Mouse (Mus musculus) midbrain, postnatal 0 days (tissue): ENCODE measurements around the gene Vrk3. TPM values are rescaled to one million over a fixed set of nuclear protein-coding genes. Genes with fewer than 3 reads are reported as not detected.

ENCODE experiments used
- ATAC-seq: fragments of 200-750 bp; cut with Nextera tagmentation; 2 replicates; pipeline ENCODE4 v1.8.0; 2017; ENCODE audit warnings: moderate number of reproducible peaks, mild to moderate bottlenecking, moderate TSS enrichment, moderate library complexity; ENCODE audit not compliant: low FRiP score
- DNase-seq: peaks from one replicate; pipeline ENCODE4 v3.0.0-alpha.2; 2015; ENCODE audit warnings: low spot score
- H3K27ac ChIP-seq: fragments of 300-500 bp; sonication (generic); 2 replicates; pipeline ENCODE4 v1.5.1; 2014; ENCODE audit warnings: low read depth, mild to moderate bottlenecking, low read length, mixed read lengths
- H3K27me3 ChIP-seq: fragments of 300-500 bp; sonication (generic); 2 replicates; pipeline ENCODE4 v1.6.1; 2014; ENCODE audit warnings: low read length, control low read depth, mixed read lengths; ENCODE audit not compliant: insufficient read depth
- H3K36me3 ChIP-seq: fragments of 300-500 bp; sonication (generic); 2 replicates; pipeline ENCODE4 v1.6.1; 2014; ENCODE audit warnings: low read length, control low read depth, mixed read lengths; ENCODE audit not compliant: insufficient read depth
- H3K4me1 ChIP-seq: fragments of 300-500 bp; sonication (generic); 2 replicates; pipeline ENCODE4 v1.6.1; 2014; ENCODE audit warnings: mild to moderate bottlenecking, control low read depth, antibody characterized with exemption, low read length, mixed read lengths; ENCODE audit not compliant: insufficient read depth
- H3K4me2 ChIP-seq: fragments of 300-500 bp; sonication (generic); 2 replicates; pipeline ENCODE4 v1.6.1; 2014; ENCODE audit warnings: low read depth, mild to moderate bottlenecking, low read length, mixed read lengths; ENCODE audit not compliant: poor library complexity, severe bottlenecking
- H3K4me3 ChIP-seq: fragments of 300-500 bp; sonication (generic); 2 replicates; pipeline ENCODE4 v1.5.1; 2014; ENCODE audit warnings: low read depth, mild to moderate bottlenecking, low read length, moderate library complexity
- H3K9ac ChIP-seq: fragments of 300-500 bp; sonication (generic); replicated peaks from 2 replicates; pipeline ENCODE4 v1.6.1; 2014; ENCODE audit warnings: mild to moderate bottlenecking, low read length, moderate library complexity, mixed read lengths; ENCODE audit not compliant: poor library complexity, severe bottlenecking
- H3K9me3 ChIP-seq: fragments of 300-500 bp; sonication (generic); 2 replicates; pipeline ENCODE4 v1.6.1; 2016; ENCODE audit warnings: low read length, control low read depth
- CTCF ChIP-seq: IDR thresholded peaks from 2 replicates; pipeline ENCODE4 v1.5.1; 2016; ENCODE audit warnings: antibody characterized with exemption, mild to moderate bottlenecking
- WGBS: fragments of 180-500 bp; shearing (Covaris S2); extraction: QIAGEN DNeasy Blood & Tissue Kit; methylation state at CpG from one replicate; pipeline ENCODE4 v1.1.7; 2014; 5-methylcytosine and 5-hydroxymethylcytosine counted together
- polyA plus RNA-seq: library from polyadenylated mRNA; unstranded; fragments of >200 nt; fragmentation: Nextera tagmentation; extraction: Ambion mirVana; gene quantifications from 2 replicates; pipeline ENCODE4 v1.2.1, GENCODE M21; 2015
- total RNA-seq: library from RNA; depleted of rRNA; stranded (reverse); fragments of >200 nt; gene quantifications from 2 replicates; pipeline ENCODE4 v1.2.3, GENCODE M21; 2014

Vrk3 gene
- total and polyA plus RNA-seq, 2 experiments from 2014 or later, result 23.3 to 23.5 TPM

DNA sequence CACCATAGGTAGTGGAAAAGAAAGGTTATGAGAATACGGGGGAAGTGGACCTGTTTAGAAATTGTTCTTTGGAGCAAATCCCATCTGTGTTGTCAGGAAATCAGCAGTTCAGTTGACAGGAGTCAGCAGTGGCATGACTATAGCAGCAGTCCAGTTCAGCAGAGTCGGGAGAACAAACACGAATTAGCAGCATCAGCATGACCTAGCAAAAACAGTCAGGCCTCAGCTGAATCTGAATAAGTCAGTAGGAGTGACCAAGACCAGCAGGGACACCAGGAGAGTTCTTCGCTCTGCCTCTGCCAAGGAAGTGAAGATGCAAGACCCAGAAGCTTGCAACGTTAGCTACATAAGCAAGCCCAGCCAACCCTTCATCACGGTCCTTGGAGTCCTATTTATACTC lies 44.6 kb downstream of the Vrk3 start:
- ATAC-seq, result no peak
- Histone ChIP-seq H3K9ac (no peak overlapping the region), H3K4me1 (no peaks in the 10 kb centered on the region), H3K27me3 (no peaks in the 10 kb centered on the region), H3K9me3 (no peaks in the 10 kb centered on the region), H3K4me3 (no peak overlapping the region), H3K27ac (no peak overlapping the region), H3K4me2 (no peak overlapping the region), H3K36me3 (no peaks in the 10 kb centered on the region)
- no peak for TF ChIP-seq CTCF
- DNase-seq, result no peak
- 88% methylated on average over 6 of the region's 6 CpGs for WGBS

DNA sequence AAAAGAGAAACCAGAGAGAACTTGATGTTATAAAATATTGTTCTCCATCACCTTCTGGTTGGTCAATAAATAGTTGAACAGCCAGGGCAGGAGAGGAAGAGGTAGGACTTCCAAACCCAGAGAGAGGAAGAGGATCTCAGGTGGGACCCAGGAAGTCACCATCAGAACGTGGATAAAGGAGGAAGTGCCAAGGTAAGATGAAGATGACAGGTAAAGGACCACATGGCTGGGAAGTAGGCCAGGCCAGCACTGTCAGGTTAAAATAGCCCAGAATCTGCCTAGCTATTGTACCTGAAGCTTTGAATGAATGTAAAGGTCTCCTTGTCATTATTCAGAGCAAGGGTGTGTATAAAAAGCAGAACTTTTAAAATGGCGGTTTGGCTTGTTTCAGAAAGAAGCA lies 60.7 kb downstream of the Vrk3 start:
- no peak for TF ChIP-seq CTCF
- no peak overlapping the region for H3K9ac ChIP-seq
- 77% methylated on average over 2 of the region's 2 CpGs for WGBS
- ATAC-seq, result no peak
- no peaks in the 10 kb centered on the region for H3K27me3 ChIP-seq
- no peak overlapping the region for H3K4me2 ChIP-seq
- no peak overlapping the region for H3K4me3 ChIP-seq
- no peak for DNase-seq
- no peaks in the 10 kb centered on the region for H3K4me1 ChIP-seq
- no peaks in the 10 kb centered on the region for H3K9me3 ChIP-seq
- no peak overlapping the region for H3K27ac ChIP-seq
- H3K36me3 ChIP-seq, result no peaks in the 10 kb centered on the region

DNA sequence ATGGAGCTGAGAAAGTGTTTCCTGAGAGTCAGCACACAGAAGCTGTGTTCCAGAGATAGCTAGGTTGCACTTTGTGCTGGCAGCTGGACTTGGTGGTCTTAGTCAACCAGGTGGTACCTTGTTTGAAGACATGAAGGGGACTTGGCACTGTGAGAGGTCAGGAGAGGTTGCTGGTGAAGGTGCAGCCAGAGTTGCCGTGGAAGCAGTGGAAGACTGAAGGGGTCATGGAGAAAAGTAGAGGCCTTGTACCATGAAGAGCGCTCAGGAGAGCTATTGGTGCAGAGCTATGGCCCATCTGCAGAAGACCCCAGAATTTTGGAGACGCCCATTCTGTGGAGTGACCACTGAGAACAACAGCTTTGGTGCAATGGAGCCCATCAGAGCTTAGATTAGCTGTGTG lies 61.3 kb downstream of the Vrk3 start:
- no peak for TF ChIP-seq CTCF
- no peaks in the 10 kb centered on the region for H3K4me1 ChIP-seq
- no peak for DNase-seq
- no peaks in the 10 kb centered on the region for H3K9me3 ChIP-seq
- no peak overlapping the region for H3K27ac ChIP-seq
- 87% methylated on average over 3 of the region's 3 CpGs for WGBS
- no peak overlapping the region for H3K4me3 ChIP-seq
- no peaks in the 10 kb centered on the region for H3K36me3 ChIP-seq
- ATAC-seq, result no peak
- no peak overlapping the region for H3K9ac ChIP-seq
- H3K27me3 ChIP-seq, result no peaks in the 10 kb centered on the region
- no peak overlapping the region for H3K4me2 ChIP-seq

DNA sequence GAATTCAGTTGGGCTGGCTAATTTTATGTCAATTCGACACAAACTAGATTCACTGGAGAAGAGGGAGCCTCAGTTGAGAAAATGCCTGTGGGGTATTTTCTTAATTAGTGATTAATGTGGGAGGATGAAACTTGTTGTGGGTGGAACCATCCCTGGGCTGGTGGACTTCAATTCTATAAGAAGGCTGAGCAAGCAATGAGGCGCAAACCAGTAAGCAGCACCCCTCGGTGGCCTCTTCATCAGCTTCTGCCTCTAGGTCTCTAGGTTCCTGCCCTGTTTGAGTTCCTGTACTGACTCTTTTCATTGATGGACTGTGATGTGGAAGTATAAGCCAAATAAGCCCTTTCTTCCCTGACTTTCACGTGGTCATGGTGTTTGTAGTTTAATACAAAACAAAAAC lies 62.2 kb downstream of the Vrk3 start:
- H3K36me3 ChIP-seq, result no peaks in the 10 kb centered on the region
- 83% methylated on average over 4 of the region's 4 CpGs for WGBS

DNA sequence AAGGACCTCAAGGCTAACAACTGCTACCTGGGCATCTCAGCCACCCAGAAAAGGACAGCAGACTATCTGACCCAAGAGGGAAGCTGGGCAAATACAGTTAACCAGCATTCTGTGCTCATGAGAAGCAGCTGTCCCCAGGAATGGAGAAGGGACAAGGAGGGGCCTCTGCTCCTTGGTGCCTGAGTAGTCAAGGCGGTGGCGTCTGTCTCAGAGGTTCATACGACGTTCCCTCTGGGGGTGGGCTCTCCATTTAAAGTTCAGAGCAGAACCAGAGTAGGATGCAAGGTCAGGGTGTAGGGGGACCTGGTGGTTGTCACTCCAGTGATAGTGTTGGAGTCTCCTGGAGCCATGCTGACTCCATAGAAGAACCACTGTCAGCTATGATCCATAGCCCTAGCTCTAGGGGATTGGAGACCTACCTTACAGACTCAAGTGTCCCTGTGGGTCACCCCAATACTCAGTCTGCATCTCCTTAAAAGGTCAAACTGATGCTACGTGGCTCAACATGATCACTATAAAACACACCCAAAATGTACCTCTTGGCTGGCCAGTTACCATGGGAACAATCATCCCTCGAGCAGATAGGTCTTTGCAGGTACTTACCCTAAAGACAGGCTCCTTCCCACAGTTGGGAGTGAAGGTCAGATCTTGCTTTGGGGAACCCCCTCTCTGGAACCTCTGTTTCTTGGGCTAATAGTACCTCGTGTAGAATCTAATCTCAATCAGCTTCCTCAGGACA lies 62.8 kb downstream of the Vrk3 start:
- Histone ChIP-seq H3K4me3 (no peak overlapping the region), H3K27me3 (no peaks in the 10 kb centered on the region), H3K4me1 (no peaks in the 10 kb centered on the region), H3K27ac (no peak overlapping the region), H3K36me3 (no peaks in the 10 kb centered on the region), H3K4me2 (no peak overlapping the region), H3K9ac (no peak overlapping the region), H3K9me3 (no peaks in the 10 kb centered on the region)
- 87% methylated on average over 7 of the region's 7 CpGs for WGBS
- TF ChIP-seq CTCF, result no peak
- ATAC-seq (no peak), DNase-seq (no peak)

More for the DNA sequence above, 62.2 kb downstream of the Vrk3 start:
- H3K4me2 ChIP-seq, result no peak overlapping the region
- DNase-seq (no peak), ATAC-seq (no peak)
- no peak overlapping the region for H3K4me3 ChIP-seq
- no peaks in the 10 kb centered on the region for H3K9me3 ChIP-seq
- H3K4me1 ChIP-seq, result no peaks in the 10 kb centered on the region
- no peak for TF ChIP-seq CTCF
- no peak overlapping the region for H3K9ac ChIP-seq
- no peak overlapping the region for H3K27ac ChIP-seq
- H3K27me3 ChIP-seq, result no peaks in the 10 kb centered on the region

DNA sequence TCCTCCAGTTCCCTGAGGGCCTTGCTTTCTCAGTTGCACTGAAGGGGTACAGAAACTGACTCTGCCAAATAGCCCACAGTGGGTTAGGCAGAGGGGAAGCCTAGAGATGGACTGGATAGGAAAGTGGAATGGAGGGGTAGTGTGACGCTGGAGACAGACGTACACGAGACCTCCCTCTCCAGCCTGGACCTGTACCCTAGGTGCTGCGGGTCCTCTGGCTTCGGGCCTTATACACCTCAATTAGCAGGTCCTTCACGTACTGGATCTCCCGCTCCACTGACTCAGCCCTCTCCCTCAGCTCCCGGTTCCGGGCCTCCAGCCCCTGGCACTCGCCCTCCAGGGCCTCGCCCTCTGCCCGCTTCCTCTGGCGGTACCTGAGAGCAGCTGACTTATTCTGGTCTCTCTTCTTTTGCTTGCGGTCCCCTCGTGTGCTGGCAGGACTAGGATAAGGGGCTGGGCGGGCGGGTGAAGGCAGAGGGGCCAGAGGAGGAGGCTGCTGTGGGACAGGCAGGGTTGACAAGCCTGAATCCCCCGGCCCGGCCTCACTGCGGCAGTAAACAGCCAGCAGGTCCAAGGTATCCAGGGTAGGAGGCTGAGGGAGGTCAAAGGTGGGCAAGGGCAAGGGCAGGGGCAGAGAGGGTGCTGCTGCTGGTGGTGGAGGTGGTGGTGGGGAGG lies 64.6 kb downstream of the Vrk3 start:
- no peak for DNase-seq
- no peaks in the 10 kb centered on the region for H3K36me3 ChIP-seq
- no peak overlapping the region for H3K4me3 ChIP-seq
- WGBS, result 94% methylated on average over 20 of the region's 20 CpGs
- no peak overlapping the region for H3K4me2 ChIP-seq
- no peaks in the 10 kb centered on the region for H3K9me3 ChIP-seq
- no peak for ATAC-seq
- H3K9ac ChIP-seq, result no peak overlapping the region
- no peaks in the 10 kb centered on the region for H3K27me3 ChIP-seq
- H3K27ac ChIP-seq, result no peak overlapping the region
- TF ChIP-seq CTCF, result no peak
- peaks cover 7% of the 10 kb centered on the region for H3K4me1 ChIP-seq
